Mouse (Mus musculus): ENCODE measurements around the gene Skap1.
"Not testable (repeated sequence)": the region's sequence is repeated elsewhere in the genome, so short reads cannot be mapped to it uniquely, and the experiment has no call there.

Gene Skap1

DNA sequence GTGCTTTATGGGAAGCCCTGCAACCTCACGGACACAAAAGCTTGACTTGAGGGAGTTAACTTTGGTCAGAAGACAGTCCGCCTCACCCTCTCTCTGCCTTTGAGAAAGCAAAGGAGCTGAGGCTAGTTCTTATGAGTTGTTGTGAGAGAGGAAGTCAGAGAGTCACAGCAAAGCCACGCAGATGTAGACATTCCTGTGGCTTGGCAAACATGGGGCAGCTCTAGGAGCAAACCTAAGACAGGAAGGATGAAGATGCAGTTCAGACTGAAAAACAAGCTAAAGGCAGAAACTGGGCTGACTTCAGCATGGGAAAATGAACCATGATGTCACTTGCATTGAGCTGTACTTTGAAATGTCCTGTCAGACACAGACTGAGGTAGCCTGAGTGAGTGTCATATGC, 283.2 kb downstream of the Skap1 start:
- no peak for DNase-seq (ENCODE audit: low read depth, low spot score)

DNA sequence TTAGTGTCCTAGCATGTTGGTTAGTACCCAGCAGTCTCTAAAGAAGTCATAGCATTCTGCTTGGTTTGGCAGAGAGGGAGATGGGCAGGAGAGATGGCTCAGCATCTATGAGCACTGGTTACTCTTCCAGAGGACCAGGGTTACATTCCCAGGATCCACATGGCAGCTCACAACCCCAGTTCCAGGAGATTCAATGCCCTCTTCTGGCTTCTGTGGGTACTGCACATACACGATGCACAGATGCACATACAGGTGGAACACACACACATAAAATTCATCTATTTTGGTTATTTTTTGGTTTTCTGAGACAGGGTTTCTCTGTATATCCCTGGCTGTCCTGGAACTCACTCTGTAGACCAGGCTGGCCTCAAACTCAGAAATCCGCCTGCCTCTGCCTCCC, 290.9 kb downstream of the Skap1 start:
- DNase-seq (ENCODE audit: low read depth, low spot score): peak; percentile 21

GRCm38 (mm10) chr11:96757421-96757820, 293.0 kb downstream of the Skap1 start:
- peak; percentile 17 for DNase-seq (ENCODE audit: low read depth, low spot score)

- DNase-seq (ENCODE audit: low read depth, low spot score): no peak
Observed at GRCm38 (mm10) chr11:96758402-96758801, 294.0 kb downstream of the Skap1 start.

GRCm38 (mm10) chr11:96760042-96760441, 295.6 kb downstream of the Skap1 start:
- DNase-seq (ENCODE audit: low read depth, low spot score): peak; percentile 74

DNA sequence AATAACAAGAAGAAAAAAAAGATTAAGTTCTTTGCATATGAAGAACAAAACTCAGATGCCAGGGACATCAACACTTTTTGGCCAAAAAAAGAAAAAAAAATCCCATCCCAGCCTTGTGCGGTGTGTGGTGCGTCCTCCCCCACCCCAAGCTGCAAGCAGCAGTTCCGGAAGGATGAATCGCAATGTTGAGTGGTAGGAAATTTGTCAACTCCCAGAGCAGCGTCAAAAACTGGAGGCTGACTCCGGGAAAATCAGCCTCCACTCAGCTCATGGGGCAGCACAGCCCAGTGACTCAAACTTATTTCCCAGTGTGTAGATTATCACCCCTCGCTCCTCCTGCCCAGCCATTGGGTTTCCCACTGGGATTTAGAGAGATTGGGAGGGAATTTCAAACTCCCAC, 297.6 kb downstream of the Skap1 start:
- no peak for DNase-seq (ENCODE audit: low read depth, low spot score)

DNA sequence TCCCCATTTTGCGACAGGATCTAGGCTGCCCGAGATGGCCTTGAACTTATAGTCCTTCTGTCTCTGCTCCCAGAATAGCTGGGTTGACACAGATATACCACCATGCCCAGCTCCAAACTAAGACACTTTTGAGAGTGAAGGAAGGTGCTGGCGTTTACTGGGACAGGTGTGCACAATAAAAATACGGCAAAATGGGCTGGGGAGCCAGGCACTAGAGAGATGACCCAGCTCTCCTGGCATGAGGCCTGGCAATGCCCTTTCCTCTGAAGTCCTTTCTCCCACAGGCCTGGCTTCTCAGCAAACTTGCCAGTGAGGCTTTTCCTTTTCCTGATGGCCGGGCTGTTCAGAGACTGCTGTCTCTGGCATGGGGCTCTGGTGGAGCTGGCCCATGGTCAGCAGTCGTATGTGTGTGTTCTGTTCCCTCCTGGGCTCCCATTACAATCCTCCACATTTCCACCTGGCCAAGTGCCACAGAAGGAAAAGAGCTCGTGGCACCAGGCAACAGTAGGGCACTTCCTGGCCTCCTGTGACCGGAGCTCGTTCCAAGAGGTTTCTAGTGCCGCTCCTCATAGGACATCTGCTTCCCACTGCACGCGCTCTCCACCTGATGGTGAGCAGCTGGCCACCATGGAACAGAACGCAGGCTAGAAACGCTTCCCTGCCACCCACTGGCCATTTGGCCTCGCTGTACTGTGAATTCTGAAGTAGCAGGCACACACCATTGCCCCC, 298.5 kb downstream of the Skap1 start:
- no peak for DNase-seq (ENCODE audit: low read depth, low spot score)

- DNase-seq (ENCODE audit: low read depth, low spot score): no peak
Observed at GRCm38 (mm10) chr11:96764511-96765350, 300.3 kb downstream of the Skap1 start.

DNA sequence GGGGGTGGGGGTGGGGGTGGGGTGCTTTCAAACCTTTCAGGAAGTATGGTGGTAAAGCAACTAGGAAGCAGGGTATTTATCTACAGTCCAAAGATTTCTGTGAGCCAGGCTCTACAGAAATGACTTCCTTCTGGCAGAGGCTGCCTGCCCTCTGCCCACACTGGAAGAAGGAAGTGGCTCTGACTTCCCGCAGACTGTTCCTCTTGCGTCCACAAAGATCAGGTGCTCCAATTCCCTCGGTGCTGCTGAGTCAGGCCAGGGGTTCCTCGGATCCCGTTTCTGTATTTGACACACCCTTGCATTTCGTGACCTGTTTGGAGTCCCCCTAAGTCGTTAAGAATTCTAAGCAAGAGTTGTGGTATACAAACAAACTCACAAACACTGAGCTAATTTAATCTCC, 301.3 kb downstream of the Skap1 start:
- no peak for DNase-seq (ENCODE audit: low read depth, low spot score)

- no peak for DNase-seq (ENCODE audit: low read depth, low spot score)
Observed at GRCm38 (mm10) chr11:96766555-96766954, 302.2 kb downstream of the Skap1 start.

DNA sequence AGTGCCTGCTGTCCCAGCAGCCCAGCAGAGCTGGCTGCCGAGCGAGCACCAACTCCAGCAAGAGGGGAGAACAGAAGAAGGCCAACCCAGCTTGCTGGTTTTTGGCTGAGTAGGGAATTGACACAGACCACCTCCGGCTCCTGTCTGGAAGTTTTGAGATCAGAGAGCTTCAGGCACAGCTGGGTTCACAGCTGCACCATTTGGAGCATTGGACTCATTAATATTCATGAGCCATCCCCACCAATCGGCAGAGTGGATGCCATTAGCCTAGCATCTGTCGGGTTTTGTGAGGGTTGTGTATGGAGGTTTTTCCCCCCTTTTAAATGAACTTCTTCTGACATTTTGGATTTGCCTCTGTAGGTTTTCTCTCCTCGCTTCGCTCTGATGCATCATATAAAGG, 302.7 kb downstream of the Skap1 start:
- DNase-seq (ENCODE audit: low read depth, low spot score): no peak

- DNase-seq (ENCODE audit: low read depth, low spot score): no peak
Observed at GRCm38 (mm10) chr11:96768240-96768639, 303.8 kb downstream of the Skap1 start.

DNA sequence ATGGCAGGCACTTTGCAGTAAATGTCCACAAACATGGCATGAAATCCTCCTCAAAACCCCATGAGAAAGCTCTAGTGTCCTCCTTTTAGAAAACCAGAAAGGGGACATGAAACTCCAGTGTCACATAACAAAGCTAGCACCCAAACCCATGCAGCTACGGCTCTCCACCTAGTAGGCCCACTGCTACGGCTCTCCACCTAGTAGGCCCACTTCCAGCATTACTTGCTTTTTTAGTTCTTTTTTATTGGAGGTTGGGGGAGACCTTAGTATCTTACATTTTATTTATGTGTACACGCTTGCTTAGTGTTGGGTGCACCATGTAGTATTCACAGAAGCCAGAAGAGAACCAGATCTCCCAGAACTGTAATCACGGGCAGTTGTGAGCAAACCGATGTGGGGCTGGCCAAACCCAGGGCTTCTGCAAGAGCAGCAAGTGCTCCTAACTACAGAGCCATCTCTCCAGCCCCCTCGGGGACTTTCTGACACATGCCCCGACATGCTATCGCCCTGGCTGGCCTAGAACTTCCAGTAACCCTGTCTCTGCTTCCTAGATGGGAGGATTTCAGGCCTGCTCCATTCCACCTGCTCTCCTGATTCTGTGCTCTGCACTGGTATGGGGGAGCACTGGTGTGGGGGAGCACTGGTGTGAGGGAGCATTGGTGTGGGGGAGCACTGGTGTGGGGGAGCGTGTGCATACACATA, 307.0 kb downstream of the Skap1 start:
- no peak for DNase-seq (ENCODE audit: low read depth, low spot score)

DNA sequence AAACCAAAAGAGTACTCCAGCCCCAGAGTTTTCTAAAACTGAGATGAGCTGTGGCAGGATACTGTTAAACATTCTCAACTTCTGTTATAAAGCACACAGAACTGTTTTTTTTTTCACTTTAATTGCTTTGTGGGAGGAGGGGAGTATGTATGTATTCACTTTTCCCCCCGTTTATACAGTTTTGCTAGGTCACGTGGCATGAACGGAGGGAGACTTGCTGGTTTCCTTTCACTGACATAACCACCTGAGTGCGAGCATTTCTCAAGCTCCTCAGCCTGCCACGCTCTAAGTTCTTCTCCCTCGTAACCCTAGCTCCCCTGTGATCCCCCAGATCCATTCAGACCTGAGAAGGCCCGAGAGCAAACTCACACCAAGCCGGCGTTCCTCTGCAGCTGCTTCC, 308.0 kb downstream of the Skap1 start:
- no peak for DNase-seq (ENCODE audit: low read depth, low spot score)

GRCm38 (mm10) chr11:96774536-96774935, 310.1 kb downstream of the Skap1 start:
- peak; percentile 45 for DNase-seq (ENCODE audit: low read depth, low spot score)

- DNase-seq (ENCODE audit: low read depth, low spot score): no peak
Observed at GRCm38 (mm10) chr11:96775063-96775462, 310.7 kb downstream of the Skap1 start.

GRCm38 (mm10) chr11:96775665-96776064, 311.3 kb downstream of the Skap1 start:
- peak; percentile 28 for DNase-seq (ENCODE audit: low read depth, low spot score)

DNA sequence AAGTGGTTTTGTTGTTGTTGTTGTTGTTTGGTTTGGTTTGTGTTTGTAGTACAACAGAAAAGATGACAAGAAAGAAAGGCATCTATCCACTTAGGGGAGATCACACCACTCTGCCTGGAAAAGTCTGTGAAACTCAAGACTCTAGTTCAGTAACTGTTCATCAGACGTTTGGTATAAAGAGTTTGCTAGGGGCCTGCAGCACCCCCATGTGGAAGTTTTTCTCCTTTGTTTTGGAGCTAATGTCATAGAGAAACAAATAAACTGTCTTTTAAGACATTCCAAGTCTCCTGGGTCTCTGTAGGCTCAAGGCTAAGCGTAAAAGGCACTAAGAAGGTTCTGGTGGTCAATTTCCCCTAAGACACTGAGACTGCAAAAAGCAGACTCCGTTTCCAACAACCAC, 311.7 kb downstream of the Skap1 start:
- peak; percentile 27 for DNase-seq (ENCODE audit: low read depth, low spot score)

DNA sequence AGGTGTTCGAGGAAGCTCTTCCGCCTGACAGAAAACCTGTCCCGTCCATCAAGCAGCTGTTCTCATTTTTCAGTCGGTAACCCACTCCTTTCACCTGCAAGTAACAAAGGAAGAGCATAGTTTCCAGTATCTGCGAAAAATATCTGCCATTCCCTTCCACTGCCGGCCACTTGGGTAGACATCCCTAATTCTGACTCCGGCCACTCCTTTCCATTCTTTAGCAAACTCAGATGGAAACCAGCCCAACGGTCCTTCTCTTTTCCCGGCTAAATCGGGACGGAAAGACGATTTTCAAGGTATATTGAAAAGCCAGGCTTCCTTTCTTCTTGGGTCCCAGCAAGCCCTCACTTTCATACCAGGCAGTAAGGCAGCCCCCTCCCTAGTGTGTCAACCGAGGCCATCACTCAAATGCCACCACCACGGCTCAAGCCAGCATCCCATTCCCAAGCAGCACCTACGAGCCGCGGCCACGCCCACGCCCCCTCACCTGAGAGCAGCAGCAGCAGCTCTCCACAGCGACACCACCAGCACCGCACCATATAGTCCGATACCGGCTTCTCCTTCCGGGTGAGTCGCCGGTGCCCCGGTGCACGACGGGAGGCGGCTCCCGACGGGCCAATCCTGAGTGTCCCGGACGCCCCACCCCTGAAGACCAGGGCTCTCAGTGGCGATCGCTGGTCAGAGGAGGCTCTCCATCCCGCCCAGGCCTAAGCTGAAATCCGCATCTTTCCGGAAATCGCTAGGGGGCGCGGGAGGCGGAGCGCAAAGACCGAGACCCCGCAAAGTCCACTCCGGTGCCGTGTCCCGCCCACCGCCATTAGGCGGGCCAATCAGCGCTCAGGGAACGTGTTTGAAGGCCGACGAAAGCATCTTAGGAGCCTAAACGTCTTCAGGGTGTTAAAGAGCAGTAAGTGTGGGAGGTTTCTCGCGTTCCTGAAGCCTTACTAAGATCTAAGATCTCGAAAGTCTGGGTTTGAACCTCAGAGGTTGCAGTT, 312.9 kb downstream of the Skap1 start, which contains the start of gene Snx11:
Gene Snx11 (minus strand): TSS at position 592 of the 995 bp plus-strand sequence.
- DNase-seq (ENCODE audit: low read depth, low spot score): peak; percentile 97

GRCm38 (mm10) chr11:96778061-96778627, 313.8 kb downstream of the Skap1 start:
- DNase-seq (ENCODE audit: low read depth, low spot score): not testable (repeated sequence)

GRCm38 (mm10) chr11:96780306-96780705, 315.9 kb downstream of the Skap1 start:
- DNase-seq (ENCODE audit: low read depth, low spot score): no peak

All from CD4-positive helper T cell, adult 2 months (primary cell).